12 mouse cellular contexts compared by ENCODE assay signal in genomic region chr12:106025416-106025815, GRCm38 (mm10). TPM values are rescaled to one million over a fixed set of nuclear protein-coding genes. Genes with fewer than 3 reads are reported as not detected.
DNase-seq lines count a peak whose midpoint lies in the region; ATAC-seq and TF ChIP-seq lines count a peak whose summit lies in the region.
"Had no signal": no experiment of that assay in that cellular context is flagged by ENCODE, and none has a peak within 500 bp of the region (broad histone marks: within the 10 kb centered on the region; RNA-seq: fewer than 3 reads in every experiment).

No protein-coding gene starts in this region.

- no peak overlapping the region for H3K4me3 ChIP-seq in lung, postnatal 0 days (ENCODE audit: low read depth, low read length)
- no peak overlapping the region for H3K4me3 ChIP-seq in intestine, postnatal 0 days (ENCODE audit: low read depth, low read length)
- no peak overlapping the region for H3K4me3 ChIP-seq in stomach, postnatal 0 days (ENCODE audit: low read depth, low read length)
- H3K4me3 ChIP-seq: forebrain, embryonic 13.5 days; limb, embryonic 15.5 days had no signal

- peak; percentile 65 for ATAC-seq in lung, postnatal 0 days
- peak; percentile 38; the same call in 1 of the 2 replicates for ATAC-seq in intestine, postnatal 0 days
- peak; percentile 53; the same call in 1 of the 2 replicates for ATAC-seq in stomach, postnatal 0 days (ENCODE audit: low FRiP score, low TSS enrichment)
- ATAC-seq: forebrain, embryonic 13.5 days had no signal

- peak; percentile 45 for TF ChIP-seq CTCF in lung, postnatal 0 days (IDR thresholded peaks at IDR 0.05)
- TF ChIP-seq CTCF in intestine, postnatal 0 days (IDR thresholded peaks at IDR 0.05; ENCODE audit: low read depth): peak; percentile 47
- TF ChIP-seq CTCF in stomach, postnatal 0 days (IDR thresholded peaks at IDR 0.05; ENCODE audit: low read depth): peak; percentile 34

- 66% methylated on average over 6 of the region's 6 CpGs for WGBS in lung, postnatal 0 days
- 78% methylated on average over 6 of the region's 6 CpGs for WGBS in intestine, postnatal 0 days
- whole genome bisulfite sequencing in stomach, postnatal 0 days: 84% methylated on average over 6 of the region's 6 CpGs

- H3K4me1 ChIP-seq in lung, postnatal 0 days (ENCODE audit: insufficient read depth, low read depth, low read length): no peaks in the 10 kb centered on the region
- H3K4me1 ChIP-seq in intestine, postnatal 0 days (replicated peaks; ENCODE audit: control insufficient read depth, insufficient read depth, low read length): no peaks in the 10 kb centered on the region
- H3K4me1 ChIP-seq in stomach, postnatal 0 days (replicated peaks; ENCODE audit: control insufficient read depth, insufficient read depth): no peaks in the 10 kb centered on the region
- H3K4me1 ChIP-seq: limb, embryonic 15.5 days had no signal

- H3K36me3 ChIP-seq in lung, postnatal 0 days (ENCODE audit: insufficient read depth, low read length): no peaks in the 10 kb centered on the region
- no peaks in the 10 kb centered on the region for H3K36me3 ChIP-seq in intestine, postnatal 0 days (ENCODE audit: control insufficient read depth, insufficient read depth)
- no peaks in the 10 kb centered on the region for H3K36me3 ChIP-seq in stomach, postnatal 0 days (ENCODE audit: control insufficient read depth, insufficient read depth, low read length)
- H3K36me3 ChIP-seq: limb, embryonic 15.5 days had no signal

- no peak for TF ChIP-seq EP300 in lung, postnatal 0 days (IDR thresholded peaks at IDR 0.05)
- no peak for TF ChIP-seq EP300 in stomach, postnatal 0 days (optimal IDR thresholded peaks at IDR 0.05)

- no peak overlapping the region for H3K9ac ChIP-seq in lung, postnatal 0 days (replicated peaks; ENCODE audit: low read depth)
- H3K9ac ChIP-seq in intestine, postnatal 0 days (ENCODE audit: low read depth, low read length): no peak overlapping the region
- H3K9ac ChIP-seq in stomach, postnatal 0 days (ENCODE audit: low read length): no peak overlapping the region
- H3K9ac ChIP-seq: forebrain, embryonic 13.5 days; limb, embryonic 15.5 days had no signal

- H3K4me2 ChIP-seq in lung, postnatal 0 days (replicated peaks; ENCODE audit: low read depth, low read length): no peak overlapping the region
- no peak overlapping the region for H3K4me2 ChIP-seq in intestine, postnatal 0 days (replicated peaks; ENCODE audit: low read depth)
- no peak overlapping the region for H3K4me2 ChIP-seq in stomach, postnatal 0 days (replicated peaks; ENCODE audit: low read depth)
- H3K4me2 ChIP-seq: forebrain, embryonic 13.5 days; limb, embryonic 15.5 days had no signal

- H3K9me3 ChIP-seq in lung, postnatal 0 days (ENCODE audit: low read length): no peaks in the 10 kb centered on the region
- H3K9me3 ChIP-seq in intestine, postnatal 0 days (ENCODE audit: control insufficient read depth): no peaks in the 10 kb centered on the region
- no peaks in the 10 kb centered on the region for H3K9me3 ChIP-seq in stomach, postnatal 0 days (ENCODE audit: control insufficient read depth, low read length)
- H3K9me3 ChIP-seq: forebrain, embryonic 13.5 days; limb, embryonic 15.5 days had no signal

- peak; percentile 28 for DNase-seq in lung, postnatal 0 days (ENCODE audit: low spot score)
- DNase-seq in lung, adult 18-20 months: no peak
- peak; percentile 13 to 15 for DNase-seq in adrenal gland, postnatal 4 days (ENCODE audit: low spot score in 2 of 2)
- no peak for DNase-seq in stomach, postnatal 0 days (ENCODE audit: low spot score)
- DNase-seq in layer of hippocampus, postnatal 10 days (ENCODE audit: low spot score in 2 of 2): no peak
- no peak for DNase-seq in layer of hippocampus, adult 8-10 months (ENCODE audit: low spot score in 2 of 2)
- DNase-seq: cerebellum, postnatal 36 days; kidney, postnatal 36 days; retina, postnatal 1 day had no signal

- no peak overlapping the region for H3K27ac ChIP-seq in lung, postnatal 0 days (ENCODE audit: low read length)
- no peak overlapping the region for H3K27ac ChIP-seq in intestine, postnatal 0 days (ENCODE audit: low read depth, low read length)
- H3K27ac ChIP-seq in stomach, postnatal 0 days (replicated peaks): no peak overlapping the region
- H3K27ac ChIP-seq: forebrain, embryonic 13.5 days; limb, embryonic 15.5 days had no signal

- H3K27me3 ChIP-seq in lung, postnatal 0 days (replicated peaks; ENCODE audit: insufficient read depth, low read length): no peaks in the 10 kb centered on the region
- H3K27me3 ChIP-seq in intestine, postnatal 0 days (replicated peaks; ENCODE audit: control insufficient read depth, insufficient read depth, low read length): no peaks in the 10 kb centered on the region
- H3K27me3 ChIP-seq in stomach, postnatal 0 days (ENCODE audit: control insufficient read depth, insufficient read depth, low read length): no peaks in the 10 kb centered on the region
- H3K27me3 ChIP-seq: forebrain, embryonic 13.5 days; limb, embryonic 15.5 days had no signal

RNA-seq across cellular contexts. Expression of gene Vrk1, which starts 15.4 kb away (rescaled TPM):
- polyA plus RNA-seq in lung, postnatal 0 days (2015; fragmentation: Nextera tagmentation; extraction: Ambion mirVana): 23.6 and 26.4 TPM in 2 replicates
- total RNA-seq in adrenal gland, postnatal 4 days (2021): 10 to 100 TPM; 33.5 to 37.9 TPM
- polyA plus RNA-seq in intestine, postnatal 0 days (2015; fragmentation: Nextera tagmentation; extraction: Ambion mirVana): 20.4 and 23.0 TPM in 2 replicates
- 23.9 and 26.7 TPM in 2 replicates for polyA plus RNA-seq in stomach, postnatal 0 days (2015; fragmentation: Nextera tagmentation; extraction: Ambion mirVana)
- 10 to 100 TPM; 18.8 to 22.1 TPM for total RNA-seq in layer of hippocampus, postnatal 10 days (2021)
- 10 to 100 TPM; 15.5 to 21.1 (median 17.4) TPM for total RNA-seq in layer of hippocampus, adult 8-10 months (2022)

Comparison
In these comparisons a context has a peak if more than half of its experiments do, and no peak if none do; other contexts are left out.
1. DNase-seq: peak in lung, postnatal 0 days (single experiment) and adrenal gland, postnatal 4 days (2 of 2); none in lung, adult 18-20 months (0 of 2), stomach, postnatal 0 days (single experiment), layer of hippocampus, postnatal 10 days (0 of 2) and layer of hippocampus, adult 8-10 months (0 of 2).
2. Peak in every context shown above with its lines, with median percentiles within 50 percentile points of each other: ATAC-seq and CTCF ChIP-seq.